Mouse (Mus musculus) gastrocnemius, postnatal 4 days (tissue): ENCODE measurements around the gene Stk10. TPM values are rescaled to one million over a fixed set of nuclear protein-coding genes. Genes with fewer than 3 reads are reported as not detected.

Source experiments
- DNase-seq, 2 experiments: peaks; one replicate each; pipeline ENCODE4 v3.0.0; 2021 to 2022; ENCODE audit warnings: low spot score in 2 of 2, mixed read lengths in 2 of 2
- total RNA-seq, 2 experiments: library from RNA; stranded (reverse); gene quantifications; 2 replicates each; pipeline ENCODE4 v1.2.3; 2021

The Stk10 gene
- total RNA-seq, 2 experiments from 2014 or later: 9.8 to 10.3 TPM

DNA sequence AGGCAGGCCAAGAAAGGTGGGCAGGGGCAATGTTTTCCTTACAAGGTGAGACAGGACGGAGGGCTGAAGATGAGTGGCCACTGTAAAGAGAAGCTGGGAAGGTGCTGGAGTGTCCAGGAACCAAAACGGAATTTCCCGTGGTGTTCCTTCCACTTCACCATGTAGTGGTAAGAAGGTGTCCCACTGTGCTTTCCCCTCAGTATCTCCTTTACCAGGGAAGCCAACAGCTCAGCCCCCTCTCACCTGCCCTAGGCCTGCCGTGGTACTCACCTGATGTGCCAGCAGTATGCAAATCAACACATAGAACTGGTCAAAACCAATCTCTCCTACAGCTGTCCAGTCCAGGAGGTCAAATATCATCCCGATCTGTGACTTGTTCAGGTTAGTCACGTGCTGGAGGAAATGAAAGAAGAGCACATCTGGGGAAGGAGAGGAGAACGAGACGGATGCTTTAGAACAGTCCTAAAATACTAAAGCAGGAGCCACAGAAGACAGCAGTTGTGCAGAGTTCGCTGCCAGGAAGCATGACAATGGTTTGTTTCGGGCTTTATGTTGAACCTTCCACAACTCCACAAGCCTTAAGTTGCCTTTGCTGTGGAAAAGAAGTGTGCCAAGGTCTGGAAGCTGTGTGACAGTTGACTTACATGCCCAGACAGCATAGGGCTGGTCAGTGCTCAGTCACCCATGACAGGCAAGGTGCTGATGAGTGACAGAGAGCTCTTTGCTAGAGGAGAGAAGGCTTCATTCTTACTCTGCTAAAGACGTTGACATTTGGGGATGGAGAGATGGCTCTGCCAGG lies 8.8 kb upstream of the Stk10 start:
- DNase-seq: no peak

DNA sequence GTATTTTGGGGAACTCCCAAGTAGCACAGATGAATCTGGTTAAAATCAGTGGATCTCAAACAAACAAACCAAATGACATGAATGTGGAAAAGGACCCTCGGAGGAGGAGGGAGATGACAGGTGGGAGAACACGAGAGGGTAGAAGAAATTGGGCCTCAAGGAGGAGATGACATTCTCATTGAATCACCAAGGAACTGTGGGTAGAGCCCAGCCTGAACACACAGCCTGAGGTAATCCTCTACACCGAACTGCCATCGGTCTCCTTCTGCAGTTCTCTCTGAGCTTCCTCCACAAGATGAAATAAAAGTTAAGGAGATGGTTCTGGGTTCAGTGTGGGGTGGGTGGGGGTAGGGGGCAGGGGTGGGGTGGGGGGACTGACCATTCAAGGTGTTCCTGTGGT lies 6.1 kb upstream of the Stk10 start:
- no peak for DNase-seq

- DNase-seq: no peak
These were observed 3.0 kb upstream of the Stk10 start for GRCm38 (mm10) chr11:32530151-32530550.

DNA sequence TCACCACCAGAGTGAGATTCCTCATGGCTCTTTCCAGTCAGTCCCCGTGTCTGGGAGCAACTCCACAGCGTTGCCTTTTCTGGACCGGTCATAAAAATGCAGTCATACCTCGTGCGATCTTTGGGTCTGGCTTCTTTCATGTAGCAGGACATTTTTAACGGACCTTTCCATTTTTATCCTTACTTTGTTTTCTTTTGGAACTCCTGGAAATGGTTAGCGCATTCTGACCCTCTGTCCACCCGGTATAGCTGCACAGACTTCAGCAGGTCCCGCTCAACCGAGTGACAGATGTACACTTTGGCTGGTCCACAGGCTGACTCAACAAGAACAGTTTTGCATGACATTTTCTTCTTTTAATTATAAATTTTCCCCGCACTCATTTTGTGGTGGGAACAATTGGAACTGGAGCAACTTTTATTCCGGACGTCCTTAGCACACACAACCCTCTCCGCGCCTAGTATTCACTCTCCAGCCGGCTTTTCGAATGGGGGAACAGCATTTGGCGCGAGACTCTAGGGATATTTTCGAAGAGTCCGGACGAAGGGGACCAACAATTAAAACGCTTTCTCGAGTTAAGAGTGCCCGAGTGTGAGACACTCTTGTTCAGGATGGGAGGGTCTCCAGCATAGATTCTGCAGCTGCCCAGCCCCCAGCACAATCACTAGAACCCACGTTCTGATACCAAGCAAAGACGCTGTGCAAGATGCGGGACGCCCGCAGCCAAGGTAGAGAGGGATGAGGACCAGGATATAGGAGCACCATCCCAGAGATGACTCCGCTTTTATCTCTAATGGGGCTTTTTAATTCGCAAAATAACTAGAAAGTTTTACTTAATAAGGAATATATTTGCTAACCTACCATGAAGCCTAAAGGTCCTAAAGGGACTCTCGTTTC lies 987 bp upstream of the Stk10 start, which contains the start of gene Efcab9:
Gene Efcab9, minus strand, starts transcription at position 211 of the 894 bp plus-strand sequence.
- DNase-seq: no peak

DNA sequence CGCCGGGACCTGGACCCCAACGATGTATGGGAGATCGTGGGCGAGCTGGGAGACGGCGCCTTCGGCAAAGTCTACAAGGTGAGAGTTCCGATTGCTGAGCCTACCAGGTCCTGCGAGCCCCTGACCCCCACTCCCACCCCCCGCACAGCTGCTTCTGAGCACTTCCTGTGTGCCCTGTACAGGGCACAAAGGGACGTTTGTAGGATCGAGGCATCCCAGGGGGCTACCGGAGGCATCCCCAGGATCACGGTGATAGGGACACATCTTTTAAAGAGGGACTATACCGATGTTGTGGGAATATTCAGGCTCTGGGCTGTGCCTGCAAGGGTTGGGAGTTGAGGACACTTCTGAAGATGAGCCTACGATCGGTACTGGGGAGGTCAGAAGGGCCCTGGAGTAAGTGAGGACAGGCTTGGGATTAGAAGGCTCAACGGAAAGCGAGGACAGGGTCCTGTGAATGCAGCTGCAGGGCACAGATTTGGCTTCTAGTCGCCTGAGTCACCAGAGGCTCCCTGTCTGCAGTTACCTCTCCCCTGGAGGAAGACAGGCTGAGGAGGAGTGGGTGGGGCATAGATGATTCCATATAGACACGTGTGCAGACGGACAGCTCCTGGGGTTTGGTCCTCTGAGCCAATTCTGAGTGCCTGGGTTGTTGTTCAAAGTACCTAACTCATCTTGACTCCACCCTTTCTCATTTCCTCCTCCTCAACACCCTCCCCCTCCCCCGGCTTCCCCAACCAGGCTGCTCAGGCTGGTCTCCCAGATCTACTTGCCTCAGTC lies 567 bp downstream of the Stk10 start:
- DNase-seq: no peak

DNA sequence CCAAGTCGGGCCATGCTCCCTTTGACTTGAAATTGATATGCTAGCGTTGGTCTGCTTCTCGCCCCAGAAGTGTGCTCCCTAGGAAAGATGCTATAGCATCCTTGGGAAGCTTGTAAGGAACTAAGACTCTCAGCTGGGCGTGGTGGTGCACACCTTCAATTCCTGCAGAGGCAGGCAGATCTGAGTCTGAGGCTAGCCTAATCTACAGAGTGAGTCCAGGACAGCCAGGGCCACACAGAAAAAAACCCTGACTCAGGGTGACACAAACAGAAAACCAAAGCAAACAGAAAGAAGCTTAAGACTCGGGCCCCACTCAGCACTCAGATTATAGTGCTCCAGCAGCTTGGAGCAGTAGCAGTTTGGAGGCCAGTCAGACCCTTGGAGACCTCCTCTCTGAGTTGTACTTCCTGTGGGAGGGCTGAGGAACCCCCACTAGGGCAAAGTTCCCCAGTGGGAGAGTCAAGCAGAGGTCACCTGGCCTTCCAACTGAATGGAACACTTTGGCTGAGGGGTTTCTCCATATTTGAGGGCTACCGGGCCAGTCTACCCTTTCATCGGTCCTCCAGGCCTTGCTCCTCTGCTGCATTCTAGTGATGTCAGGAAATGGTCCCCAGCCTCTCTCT lies 1.5 kb downstream of the Stk10 start:
- DNase-seq: no peak

- DNase-seq: no peak
These were observed 2.5 kb downstream of the Stk10 start for GRCm38 (mm10) chr11:32535646-32536045.

- DNase-seq: no peak
These were observed 3.8 kb downstream of the Stk10 start for GRCm38 (mm10) chr11:32536954-32537353.

DNA sequence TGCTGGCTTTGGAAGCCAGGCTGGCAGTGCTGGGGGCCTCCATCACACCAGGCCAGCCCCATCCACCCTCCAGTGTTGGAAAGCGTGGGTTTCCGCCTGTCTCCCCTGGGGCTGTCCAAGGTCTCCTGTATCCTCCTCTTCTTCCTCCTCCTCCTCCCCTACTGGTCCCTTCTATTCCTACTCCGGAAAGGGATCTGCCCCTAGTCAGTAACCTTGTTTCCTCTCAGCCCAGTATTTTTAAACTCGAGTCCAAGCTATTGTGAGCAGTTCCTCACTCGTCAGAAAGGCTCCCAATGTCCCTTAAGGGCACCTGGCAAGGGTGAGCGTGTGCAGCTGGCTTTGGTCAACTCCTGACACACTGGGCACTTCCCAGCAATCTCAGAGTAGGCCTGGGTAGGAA lies 5.3 kb downstream of the Stk10 start:
- DNase-seq: no peak

GRCm38 (mm10) chr11:32538846-32539245 lies 5.7 kb downstream of the Stk10 start:
- no peak for DNase-seq

DNA sequence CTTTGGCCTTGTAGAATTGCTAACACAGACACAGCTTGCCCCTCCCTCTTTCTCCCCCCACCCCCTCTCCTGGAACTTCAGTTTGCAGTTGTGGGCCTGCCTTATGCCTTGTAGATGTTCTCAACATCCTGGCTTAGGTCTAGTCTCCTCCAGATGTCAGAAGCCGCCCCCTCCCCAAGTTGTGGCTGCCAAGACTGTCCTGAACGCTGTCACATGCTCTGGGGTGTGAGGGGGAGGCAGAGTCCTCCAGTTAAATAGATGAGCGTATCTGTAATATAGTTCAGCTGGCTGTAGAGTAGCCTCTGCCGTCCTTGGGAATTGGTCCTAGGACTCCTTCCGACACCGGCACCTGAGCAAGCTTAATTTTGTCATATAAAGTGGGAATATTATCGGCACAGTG lies 6.6 kb downstream of the Stk10 start:
- DNase-seq: no peak

DNA sequence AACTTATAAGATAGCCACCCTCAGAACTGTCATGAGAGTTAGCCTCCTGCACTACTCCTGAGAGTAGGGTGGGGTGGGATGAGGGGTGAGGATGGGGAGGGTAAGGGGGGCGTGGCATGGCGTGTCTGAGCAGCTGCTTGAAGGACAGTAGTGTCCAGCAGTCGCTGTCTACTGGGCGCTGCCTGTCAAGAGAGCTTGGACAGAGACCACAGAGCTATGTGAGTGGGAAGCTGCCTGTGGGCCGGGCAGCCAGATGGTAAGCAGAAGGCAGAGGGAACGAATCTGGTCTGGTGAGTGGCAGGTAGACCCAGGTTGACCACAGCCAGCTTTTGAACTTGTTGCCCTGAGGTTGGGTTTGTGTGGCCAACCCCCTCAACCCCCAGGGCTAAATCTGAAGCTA lies 7.4 kb downstream of the Stk10 start:
- no peak for DNase-seq

GRCm38 (mm10) chr11:32542181-32542580 lies 9.1 kb downstream of the Stk10 start:
- DNase-seq: no peak

DNA sequence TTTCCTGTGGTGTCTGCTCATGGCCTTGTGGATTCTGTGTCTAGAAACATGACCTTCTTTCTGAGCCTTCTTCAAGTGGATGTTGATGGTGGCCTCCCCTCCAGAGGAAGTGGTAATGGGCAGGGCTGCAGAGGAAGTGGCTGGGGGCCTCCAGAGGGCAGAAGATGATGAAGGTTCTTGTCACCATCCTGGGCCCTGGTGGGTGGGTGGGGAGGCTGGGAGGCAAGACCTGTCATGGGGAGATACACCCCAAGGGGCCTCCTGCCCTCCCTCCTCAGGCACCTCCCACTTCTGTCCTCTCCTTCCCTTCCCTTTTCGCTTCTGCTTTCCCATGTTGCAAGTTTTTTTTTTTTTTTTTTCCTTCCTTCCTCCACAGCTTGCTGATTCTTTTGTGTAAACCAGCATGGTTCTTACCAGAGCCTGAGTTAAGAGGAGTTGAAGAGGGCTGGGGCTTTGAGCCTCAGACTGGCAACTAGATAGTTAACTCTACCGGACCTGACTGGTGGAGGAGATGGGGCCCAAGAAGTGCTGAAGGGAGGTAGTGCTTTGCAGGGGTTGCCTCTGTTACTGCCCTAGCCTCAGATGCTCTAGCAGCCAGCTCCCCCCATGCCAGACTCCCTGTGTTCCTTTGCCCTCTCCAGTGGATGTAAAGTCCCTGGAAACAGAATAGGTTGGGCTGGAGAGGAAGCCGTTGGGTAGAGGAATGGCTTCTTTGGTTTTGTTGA lies 9.7 kb downstream of the Stk10 start:
- no peak for DNase-seq

DNA sequence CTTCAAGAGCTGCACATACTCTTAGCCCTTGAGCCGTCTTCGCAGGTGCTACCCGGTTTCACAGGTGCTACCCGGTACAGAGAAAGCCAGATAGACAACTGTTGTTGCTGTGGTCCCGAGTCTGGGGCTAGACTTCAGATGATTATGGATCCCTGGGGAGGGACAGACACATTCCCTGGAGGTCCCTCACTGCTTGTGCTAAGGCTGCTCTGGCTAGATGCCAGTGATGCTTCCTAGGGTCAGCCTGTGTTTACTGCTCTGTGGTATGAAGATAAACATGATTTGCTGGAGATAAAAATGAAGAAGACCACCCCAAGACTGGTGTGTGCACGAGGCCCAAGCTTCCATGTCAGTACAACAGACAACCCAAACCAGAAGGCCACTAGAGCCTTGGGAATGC lies 10.9 kb downstream of the Stk10 start:
- no peak for DNase-seq

DNA sequence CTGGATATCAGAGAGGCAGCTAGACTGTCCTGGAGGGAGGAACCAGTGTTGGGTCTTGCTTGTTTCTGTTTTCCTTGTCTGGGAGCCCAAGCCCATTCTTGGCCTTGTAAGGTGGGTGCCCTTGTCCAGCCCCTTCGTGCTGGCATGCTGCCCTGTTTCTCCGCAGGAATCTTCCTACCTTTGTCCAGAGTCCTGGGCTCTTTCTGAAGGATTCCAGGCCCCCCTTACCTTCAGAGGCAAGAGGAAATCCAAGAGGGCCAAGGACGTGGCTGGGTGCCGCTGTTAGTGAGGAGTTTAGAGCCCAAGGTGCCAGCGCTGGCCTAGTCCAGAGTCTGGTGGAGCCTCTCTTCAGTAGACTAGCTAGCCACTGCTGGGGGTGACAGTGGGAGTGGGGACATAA lies 11.4 kb downstream of the Stk10 start:
- no peak for DNase-seq

DNA sequence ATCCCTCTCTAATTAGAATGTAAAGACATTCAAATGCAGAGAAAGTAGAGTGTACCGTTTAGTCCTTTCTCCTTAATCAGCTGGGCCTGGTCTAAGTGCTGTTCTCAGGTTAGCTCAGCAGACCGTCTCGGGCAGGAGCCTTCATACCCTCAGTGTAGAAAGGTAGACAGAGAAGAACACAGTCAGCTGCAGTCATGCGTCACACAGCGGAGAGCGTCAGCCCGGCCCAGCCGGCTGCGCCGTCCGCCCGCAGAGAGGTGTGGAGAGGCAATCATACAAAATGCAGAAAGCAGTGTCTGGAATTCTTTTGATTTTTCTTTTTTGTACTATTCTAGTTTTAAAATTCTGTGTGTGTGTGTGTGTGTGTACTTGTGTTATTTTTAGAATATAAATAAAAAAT lies 12.5 kb downstream of the Stk10 start:
- DNase-seq: no peak

- DNase-seq: no peak
These were observed 13.4 kb downstream of the Stk10 start for GRCm38 (mm10) chr11:32546483-32546882.

DNA sequence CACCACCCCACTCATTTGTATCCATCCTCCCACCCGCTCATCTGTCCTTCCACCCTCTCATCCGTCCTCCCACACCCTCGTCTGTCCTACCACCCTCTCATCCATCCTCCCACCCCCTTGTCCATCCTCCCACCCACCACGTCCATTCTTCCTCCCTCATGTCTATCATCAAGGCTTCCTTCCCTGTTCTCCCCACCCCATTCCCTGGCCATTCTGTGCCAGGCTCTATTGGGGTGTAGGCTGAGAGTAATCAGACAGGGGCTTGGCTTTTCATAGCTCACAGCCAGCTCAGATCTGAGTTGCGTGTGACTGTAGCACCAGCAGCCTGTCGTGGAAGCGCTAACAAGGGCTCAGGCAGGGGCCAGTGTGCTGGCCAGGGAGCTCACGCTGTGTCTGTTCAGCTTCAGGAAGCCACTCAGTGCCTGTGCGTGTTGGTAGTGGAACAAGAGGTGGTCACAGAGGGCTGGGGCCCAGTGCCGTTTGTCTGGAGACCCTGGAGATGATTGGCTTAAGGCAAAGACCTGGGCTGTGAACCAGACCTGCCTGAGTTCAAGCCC lies 14.4 kb downstream of the Stk10 start:
- DNase-seq: no peak

GRCm38 (mm10) chr11:32548240-32548639 lies 15.1 kb downstream of the Stk10 start:
- no peak for DNase-seq
